Mouse (Mus musculus) thymus, adult 2 months (tissue): ENCODE results near the gene Wdr93.

Experiments used
- CTCF ChIP-seq: fragments of 200-500 bp; IDR thresholded peaks from 2 replicates; pipeline ENCODE4 v1.5.1; 2012; ENCODE audit warnings: mild to moderate bottlenecking, control low read depth, low read length, moderate library complexity, borderline replicate concordance; ENCODE audit not compliant: control insufficient read depth, poor library complexity, insufficient read depth; ENCODE audit errors: extremely low read depth
- POLR2A ChIP-seq: fragments of 200-500 bp; IDR thresholded peaks from 2 replicates; pipeline ENCODE4 v1.6.1; 2012; ENCODE audit warnings: mild to moderate bottlenecking, low read length, control low read depth, moderate library complexity; ENCODE audit not compliant: control insufficient read depth, poor library complexity, insufficient read depth; ENCODE audit errors: extremely low read depth

DNA sequence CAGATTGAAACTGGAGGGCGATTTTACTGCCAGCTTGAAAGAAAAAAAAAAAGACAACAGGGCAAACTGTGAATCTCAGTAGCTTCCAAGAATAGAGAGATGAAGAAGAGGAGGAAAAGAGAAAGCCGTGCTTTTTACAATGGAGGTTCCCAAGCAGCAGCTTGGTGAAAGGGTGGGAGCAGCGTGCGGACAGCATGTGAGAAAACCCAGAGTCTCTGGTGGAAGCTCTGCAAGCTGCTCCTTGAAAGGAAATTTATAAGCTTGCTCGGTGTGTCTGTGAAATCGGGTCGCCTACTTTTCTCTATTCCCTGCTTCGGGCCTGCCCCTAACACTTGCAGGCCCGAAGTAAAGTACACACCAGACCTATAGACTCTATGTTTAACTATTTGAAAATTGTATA is 1.1 kb downstream of the Wdr93 start:
- TF ChIP-seq CTCF (no peak), POLR2A (no peak)
